Mouse (Mus musculus): ENCODE measurements at regions not wholly inside any gene's neighbourhood (a gene's known extent, or its start where the extent isn't known, plus 50 kb on each side); places are given as distances from the start of the nearest gene placed in this dataset.

DNA sequence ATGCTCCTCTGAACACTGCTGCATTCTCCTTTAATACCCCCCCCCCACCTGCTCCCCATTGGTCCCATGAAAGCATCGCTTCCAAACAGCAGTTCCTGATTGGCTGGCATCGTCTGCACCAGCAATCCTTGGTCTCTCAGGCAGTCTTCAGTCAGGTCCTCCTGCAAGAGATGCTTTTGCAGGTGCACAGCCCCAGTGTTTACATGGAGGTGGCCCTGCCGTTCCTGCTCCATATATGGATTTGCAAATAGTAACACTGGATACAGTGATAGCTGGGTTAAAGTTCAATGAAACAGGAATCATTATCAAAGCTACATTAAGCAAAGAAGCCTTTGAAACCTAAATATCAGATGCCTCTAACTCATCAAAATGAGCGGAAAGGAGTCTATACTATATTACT, 170.1 kb upstream of the Fat1 start:
- DNase-seq (ENCODE audit: low read depth, low spot score): no peak

DNA sequence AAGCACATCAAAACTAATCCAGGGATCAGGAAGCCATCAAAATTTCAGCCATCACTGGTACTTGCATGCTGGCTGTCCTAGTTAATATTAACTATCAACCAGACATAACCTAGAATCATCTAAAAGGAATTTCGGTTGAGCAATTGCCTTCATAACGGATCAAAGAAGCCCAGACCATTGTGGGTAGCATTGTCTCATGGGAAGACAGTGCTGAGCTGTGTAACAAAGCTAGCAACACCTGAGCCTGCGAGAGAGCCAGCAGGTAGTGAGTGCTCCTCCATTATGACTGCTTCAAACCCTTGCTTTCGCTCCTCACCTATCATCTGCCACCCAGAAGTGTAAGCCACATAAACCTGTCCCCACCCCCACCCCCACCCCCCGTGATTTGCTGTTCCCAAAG, 169.6 kb upstream of the Fat1 start:
- DNase-seq (ENCODE audit: low read depth, low spot score): no peak

DNA sequence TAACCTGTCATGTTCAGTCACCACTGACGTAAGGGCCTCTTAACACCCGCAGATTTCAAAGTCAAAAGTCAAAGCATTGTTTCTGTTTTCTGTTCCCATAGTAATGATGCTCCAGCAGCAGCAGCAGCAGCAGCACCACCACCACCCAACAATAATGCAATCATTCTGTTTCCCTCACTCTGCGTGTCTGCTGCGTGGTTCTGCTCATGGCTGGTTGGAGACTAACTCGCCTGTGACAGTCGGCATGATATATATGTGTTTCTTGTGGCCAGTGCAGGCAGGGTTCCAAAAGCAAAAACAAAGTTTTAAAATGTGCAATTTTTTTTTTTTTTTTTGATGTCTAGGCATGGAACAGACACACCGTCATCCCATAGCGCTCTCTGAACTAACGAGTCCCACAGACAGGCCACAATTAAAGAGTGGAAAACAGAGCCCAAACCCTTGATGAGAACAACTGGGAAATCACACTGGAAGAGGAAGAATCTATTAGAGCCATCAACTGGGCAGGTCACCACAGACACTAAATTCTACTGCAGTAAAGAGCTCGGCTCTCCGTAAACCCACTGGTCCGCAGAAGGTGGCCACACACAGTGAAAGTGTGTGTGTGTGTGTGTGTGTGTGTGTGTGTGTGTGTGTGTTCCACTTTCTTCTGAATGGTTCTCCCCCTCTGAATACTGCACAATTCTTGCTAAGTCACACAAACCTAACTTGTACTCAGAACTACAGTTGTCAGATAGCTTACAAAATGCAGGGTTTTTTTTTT, 169.0 kb upstream of the Fat1 start:
- no peak for DNase-seq (ENCODE audit: low read depth, low spot score)

DNA sequence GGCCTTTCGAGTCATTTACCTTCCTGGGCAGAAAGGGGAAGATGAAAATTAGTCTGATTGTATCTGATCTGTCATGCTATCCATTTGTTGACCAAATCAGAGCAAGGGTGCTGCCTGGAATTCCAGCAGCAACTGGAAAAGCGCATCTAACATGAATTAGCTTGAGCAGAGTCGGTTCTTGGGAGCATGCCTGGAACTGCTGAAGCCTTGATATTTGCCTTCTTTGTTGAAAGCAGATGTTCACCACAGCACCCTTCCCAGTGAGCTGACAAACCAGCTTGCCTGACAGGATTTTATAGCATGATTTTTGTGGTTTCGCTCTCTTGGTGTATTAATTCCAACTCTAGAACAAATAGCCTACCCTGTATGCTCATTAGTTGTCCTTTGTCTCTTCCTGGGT, 168.0 kb upstream of the Fat1 start:
- DNase-seq (ENCODE audit: low read depth, low spot score): peak; percentile 13

DNA sequence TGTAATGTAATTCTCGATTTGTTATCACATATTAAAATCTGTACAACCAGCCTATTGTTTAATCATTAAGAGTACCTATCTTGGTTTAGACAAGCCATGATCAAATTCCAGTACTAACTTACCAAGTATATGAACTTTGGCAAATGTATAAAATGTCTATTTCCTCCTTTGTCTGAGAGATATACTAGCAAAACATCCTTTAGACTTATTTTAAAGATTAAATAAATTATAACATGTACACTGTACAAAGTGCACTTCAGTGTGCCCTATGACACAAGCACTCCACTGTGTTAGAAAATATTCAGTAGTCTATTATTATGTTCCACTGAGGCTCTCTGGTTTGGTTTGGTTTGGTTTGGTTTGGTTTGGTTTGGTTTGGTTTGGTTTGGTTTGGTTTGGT, 156.0 kb upstream of the Fat1 start:
- DNase-seq (ENCODE audit: low read depth, low spot score): no peak

DNA sequence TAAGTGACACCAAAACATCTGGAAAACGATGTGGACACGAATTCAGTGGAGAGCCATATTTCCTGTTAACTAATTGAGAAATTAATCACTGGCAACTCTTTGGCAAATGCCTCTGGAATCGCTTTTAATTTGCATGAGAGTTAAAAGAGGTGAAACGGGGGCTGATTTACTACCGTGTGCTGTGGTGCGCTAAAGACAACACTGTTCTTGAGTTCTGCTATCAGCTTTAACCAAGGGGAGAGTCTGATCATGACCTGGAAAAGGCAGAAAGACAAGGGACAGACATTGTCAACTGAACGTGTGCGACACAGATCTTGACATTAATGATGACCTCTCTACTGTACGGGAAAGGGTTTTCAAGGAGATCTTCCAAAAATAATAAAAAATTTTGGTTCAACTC, 152.8 kb upstream of the Fat1 start:
- DNase-seq (ENCODE audit: low read depth, low spot score): no peak

DNA sequence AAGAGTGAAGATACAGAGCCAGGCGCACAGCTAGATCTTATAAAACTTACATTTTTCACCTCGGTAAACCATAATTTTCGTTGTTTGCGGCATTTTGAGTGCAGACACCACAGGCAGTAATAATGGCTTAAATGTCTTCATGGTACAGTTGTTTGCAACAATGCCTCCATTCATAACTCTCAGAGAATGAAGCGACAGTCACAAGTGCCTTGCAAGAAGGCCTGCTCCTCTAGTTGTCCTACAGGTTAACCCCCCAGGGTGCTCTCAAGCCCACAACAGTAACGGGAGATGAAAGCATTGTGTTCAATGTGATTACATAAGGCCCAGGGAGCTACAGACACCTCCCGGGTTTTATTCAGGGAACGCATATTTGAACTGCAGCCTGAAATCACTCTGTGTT, 150.1 kb upstream of the Fat1 start:
- no peak for DNase-seq (ENCODE audit: low read depth, low spot score)

DNA sequence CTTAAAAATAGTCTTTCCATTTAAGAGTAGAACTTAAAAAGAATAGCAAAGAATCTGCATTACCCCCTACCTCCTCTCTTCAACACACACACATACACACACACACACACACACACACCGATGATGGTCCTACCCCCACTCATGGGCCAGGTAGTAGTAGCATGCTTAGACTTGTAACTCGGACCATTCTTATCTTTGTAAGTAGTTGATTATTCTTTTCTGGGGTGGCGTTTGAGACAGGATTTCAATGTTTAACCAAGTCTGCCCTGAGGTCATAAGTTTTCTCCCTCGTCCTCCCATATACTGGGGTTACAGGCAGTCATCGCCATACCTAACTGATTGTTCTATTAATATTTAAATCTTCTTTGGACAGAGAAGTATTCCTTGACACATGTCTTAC, 148.5 kb upstream of the Fat1 start:
- no peak for DNase-seq (ENCODE audit: low read depth, low spot score)

DNA sequence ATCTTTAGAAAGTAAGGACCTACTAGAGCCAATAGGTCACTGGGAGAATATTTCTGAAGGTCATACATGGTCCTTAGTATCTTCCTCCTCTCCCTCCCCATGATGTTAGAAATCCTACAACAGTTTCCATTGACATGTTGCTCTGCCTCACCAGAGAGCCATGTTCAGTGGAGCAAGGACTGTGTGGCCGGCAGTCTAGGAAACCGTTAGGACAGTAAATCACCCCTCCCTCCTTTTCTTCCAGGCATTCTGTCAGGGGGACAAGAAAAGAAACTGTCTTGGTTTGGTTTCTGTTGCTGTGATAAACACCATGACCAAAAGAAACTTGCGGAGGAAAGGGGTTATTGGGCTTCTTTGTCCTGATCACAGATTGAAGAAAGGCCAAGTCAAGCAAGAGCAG, 147.0 kb upstream of the Fat1 start:
- DNase-seq (ENCODE audit: low read depth, low spot score): no peak

DNA sequence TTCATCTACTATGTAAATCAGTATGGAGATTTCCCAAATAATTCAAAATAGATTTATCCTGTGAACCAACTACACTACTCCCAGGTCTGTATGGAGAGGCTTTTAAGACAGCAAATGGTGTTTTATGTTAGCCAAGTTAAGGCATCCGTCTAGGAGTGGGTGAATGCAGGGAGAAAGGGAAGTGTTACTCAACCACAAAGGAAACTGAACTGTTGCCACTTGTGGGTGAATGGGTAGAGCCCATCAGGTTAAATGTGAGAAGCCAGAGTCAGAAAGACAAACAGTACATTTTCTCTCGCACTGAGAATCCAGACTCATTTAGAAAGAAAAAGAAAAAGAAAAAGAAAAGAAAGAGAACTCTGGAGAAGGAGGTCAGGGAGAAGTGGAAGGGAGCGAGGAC, 135.7 kb upstream of the Fat1 start:
- DNase-seq (ENCODE audit: low read depth, low spot score): no peak

DNA sequence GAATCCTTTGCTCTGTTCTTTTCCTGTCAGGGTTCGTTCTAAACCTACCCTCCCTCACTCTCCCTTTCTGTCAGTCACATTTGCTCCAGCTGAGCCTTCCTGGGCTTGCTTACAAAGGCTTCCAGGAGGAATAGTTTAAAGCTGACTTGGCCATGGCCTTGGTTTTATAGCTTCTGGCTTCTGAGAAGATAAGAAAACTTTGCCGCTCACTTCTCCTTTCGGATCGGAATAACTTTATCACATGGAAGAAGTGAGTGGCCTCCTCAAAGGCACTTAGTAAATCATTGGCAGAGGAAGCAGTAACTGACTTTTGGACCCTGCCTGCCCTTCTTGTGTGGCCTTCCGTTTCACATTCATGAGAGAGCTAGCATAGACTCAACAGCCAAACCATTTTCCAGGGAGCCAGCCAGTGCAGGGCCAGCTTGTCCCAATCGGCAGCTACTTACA, 134.4 kb upstream of the Fat1 start:
- DNase-seq (ENCODE audit: low read depth, low spot score): no peak

DNA sequence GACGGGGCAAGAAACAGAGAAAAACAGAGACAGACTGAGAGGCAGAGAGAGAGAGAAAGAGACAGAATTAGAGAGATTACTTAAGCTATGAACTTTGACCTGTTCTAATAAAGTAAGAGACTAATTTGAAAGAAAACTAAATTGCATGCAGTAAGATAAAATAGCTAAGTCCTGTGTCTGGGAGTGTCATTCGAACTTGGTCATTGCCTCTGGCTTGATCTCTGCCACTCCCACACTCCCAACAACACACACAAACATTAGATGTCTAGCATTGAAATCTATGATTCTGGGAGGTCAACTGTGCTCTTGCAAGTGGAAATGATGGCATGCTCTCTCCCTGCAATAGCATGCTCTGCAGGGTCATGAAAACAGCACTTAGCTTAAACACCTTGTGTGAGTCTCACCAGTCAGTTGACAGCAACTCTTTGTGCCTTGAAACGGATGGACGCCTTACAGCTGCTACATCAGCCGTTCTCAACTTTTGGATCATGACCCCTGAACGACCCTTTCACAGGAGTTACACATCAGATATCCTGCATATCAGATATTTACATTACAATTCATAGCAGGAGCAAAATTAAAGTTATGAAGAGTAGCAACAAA, 133.5 kb upstream of the Fat1 start:
- DNase-seq (ENCODE audit: low read depth, low spot score): no peak

DNA sequence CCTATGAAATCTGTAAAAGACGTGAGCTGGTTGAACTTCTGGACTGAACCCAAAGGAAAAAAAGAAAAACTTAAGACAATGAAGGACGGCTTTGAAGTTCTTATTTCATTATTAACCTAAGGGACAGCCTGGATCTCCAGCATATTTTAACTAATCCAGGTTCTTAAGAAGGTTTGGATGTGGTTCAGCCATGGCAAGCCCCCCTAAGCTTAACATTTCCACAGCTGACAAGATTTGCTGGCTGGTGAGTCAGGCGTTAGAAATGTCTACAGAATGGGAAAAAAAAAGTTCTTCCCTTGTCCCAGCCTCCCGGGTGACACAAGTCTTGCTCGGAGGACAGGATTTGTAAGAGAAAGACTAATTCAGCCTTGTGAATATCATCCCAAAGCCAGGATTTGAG, 132.9 kb upstream of the Fat1 start:
- DNase-seq (ENCODE audit: low read depth, low spot score): no peak

DNA sequence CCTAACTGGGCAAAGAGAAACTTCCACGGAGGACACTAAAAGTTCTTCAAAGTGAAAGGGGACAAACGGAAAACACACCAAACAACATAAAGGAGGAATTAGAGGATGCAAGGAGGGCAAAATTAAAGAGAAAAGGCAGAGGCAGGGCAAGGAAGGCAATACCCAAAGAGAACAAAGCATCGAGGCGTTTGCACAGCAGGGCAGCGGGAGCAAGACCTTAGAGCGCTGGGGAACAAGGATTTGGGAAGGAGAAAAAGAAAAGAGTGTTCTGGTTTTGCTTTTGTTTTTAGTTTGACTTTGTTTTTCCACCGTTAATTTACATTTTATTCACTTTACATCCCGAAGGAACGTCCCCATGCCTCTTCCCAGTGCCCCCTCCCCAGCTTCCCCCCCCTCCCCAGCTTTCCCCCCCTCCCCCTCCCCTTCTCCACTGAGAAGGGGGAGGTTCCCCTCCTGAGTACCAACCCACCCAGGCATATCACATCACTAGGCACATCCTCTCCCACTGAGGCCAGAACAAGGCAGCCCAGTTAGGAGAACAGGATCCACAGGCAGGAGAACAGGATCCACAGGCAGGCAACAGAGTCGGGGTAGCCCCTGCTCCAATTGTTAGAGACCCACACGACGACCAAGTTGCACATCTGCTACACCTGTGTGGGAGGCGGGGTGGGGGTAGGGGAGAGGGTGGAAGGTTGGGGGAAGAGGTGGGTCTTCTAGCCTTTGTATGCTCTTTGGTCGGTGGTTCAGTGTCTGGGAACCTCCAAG, 130.7 kb upstream of the Fat1 start:
- no peak for DNase-seq (ENCODE audit: low read depth, low spot score)

DNA sequence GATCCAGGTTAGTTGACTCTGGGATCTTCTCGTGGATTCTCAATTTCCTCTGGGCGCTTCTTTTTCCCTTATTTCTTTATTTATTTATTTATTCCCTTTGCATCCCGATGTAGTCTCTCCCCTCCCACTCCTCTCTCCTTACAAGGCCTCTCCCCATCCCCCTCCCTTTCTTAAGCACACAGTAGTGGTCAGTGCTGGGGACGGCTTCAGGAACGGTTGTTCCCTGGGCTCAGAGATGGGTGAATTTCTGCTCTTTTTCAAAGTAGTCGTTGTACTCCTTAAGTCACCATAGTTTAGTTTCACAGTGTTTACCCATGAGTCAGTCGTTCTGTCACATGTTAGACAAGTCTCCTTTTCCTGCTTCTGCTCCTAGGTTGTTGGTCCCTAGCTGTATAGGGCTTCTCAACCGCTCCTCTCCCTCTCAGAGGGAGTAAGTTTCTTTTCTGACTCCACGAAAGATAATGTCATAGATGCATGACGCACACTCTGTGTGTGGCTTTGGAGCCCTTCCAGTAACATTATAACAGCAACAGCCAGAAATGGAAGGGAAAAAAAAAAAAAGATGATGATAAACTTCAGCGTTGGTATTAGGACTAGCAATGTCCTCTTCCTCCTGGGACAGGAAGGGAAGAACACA, 129.9 kb upstream of the Fat1 start:
- no peak for DNase-seq (ENCODE audit: low read depth, low spot score)

DNA sequence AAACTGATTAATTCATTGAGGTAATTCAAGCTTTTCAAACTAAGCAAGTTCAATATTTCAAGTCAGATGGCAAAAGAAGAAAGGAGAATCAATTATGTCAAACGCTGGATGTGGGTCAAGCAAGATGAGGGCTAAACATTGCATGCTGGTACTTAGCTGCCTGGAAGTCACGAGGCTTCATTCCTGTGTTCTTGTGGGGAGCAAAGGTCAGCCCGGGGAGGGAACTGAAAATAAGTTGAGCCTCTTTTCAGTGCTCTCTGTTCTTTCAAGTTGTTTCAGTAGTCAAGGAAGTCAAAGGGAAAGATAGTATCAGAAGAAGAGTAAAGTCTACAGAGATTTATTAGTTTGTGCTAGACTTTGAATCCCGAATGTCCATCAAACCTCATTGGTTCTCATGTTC, 122.9 kb upstream of the Fat1 start:
- DNase-seq (ENCODE audit: low read depth, low spot score): no peak

DNA sequence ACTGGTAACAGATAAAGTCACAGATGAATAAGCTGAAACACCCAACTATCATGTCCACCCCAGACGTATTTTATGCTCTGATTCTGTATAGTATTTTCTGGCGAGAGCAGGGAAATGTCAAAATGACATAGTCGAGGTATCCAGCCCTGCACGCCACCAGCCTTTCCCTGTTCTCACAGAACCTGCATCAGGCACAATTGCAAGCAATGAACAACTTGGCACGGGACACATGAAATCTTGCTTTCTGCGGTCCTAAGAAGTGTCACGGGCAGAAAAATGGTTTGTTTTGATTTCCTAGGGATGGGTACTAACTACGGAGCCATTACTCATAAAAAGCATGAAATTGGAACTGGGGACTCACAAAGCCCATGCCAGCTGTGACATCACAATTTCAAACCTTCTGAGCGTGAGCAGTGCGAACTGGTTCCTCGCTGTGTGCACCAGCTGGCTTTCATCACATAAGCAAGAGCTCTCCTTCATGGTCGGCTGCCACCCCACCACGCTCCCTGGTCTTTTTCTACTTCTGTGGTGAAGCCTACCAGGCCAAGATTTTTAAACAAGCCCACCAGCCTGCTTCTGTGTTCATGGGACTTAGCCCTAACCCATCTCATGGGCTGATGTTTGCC, 117.6 kb upstream of the Fat1 start:
- DNase-seq (ENCODE audit: low read depth, low spot score): no peak

DNA sequence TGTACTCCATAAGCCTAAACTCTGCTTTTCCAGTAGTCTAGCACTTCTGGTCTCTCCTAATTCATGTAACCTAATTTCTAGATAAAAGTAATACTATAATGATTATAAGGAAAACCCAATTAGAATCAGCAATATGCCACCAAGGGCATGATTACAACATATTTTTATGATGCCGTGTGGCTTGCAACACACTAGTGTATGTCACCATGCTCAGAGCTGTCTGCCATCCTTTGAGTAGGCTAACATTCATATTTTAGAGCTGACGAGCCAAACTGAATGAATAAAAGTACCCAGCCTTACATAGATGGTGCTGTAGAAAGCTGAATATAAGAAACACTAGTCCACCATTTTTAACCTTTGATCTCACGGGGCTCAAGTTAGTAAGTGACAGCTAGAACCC, 116.0 kb upstream of the Fat1 start:
- no peak for DNase-seq (ENCODE audit: low read depth, low spot score)

DNA sequence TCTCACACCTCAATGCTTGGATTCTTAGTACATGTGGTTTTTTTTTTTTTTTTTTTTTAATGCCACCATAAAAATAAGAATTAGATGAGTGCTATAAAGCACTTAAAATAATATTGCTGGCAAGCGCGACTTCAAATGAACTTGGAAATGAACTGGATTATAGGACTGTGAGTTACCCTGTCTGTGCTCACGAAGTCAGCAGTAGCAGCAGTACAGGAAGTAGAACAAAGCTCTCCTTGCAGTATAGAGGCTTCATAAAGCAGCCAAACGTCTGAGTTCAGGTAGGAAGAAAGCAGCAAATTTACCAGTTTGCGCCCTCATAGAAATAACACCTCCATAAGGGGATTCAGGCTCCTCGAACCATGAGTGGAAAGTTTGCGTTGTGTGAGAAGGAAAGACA, 115.6 kb upstream of the Fat1 start:
- no peak for DNase-seq (ENCODE audit: low read depth, low spot score)

DNA sequence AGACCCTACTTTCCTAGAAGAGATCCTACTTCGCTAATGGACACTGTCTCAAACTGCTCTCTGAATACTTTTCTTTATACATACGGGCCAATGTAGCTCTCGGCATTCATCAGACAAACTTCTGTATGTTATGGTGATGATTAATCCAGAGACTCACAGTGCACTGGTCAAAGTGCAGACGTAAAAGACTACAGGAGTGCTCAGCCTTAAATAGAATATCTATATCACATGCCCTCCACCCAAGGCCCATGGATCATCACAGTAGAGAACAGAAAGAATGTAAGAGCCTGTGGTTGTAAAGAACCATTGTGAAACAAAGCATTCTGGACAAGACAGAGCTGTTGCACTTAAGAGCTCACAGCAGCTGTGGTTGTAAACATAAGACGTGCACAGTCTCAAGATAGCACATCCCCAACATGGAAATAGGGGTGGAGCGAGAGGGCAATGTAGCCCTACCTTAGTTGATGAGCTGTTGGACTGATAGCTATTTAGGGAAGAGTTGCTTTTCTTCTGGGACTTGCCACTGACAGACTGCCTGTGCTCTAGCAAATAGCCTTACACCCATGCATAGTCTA, 110.0 kb upstream of the Fat1 start:
- DNase-seq (ENCODE audit: low read depth, low spot score): no peak

DNA sequence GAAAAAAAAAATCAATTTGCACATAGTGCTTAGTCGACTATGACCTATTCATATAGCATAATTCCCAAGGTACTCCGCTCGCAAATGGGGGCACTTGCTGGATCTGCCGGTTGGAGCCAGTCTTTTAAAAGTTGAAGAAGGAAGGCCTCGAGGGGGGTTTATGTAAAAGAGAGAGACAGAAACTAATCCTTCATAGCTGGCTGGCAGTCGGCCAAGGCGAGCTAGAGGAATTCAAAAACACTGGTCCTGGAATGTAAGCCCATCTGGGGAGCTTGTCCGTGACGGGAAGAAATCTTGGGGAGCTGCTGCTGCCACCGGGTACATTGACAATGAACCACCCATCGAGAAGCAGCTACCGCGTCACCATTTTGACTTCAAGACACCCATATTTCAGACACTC, 108.3 kb upstream of the Fat1 start:
- DNase-seq (ENCODE audit: low read depth, low spot score): peak; percentile 4

DNA sequence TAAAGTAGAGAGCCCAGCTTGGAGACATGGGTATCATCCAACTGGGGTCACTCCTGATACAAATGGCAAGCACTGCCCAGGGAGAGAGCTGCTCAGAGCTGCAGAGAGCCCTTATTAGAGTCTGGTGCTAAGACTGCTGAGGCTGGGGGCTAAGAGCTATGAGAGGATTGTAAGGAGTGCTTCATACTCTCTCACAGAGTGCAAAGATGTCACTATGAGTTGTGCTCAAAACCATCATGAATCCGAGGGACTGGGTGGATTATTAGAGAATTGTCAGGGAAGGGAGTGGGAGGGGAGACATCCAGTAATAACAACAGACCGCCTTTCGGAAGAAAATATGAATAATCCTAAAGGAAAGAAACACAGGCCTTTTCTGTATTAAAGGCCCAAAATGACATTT, 107.2 kb upstream of the Fat1 start:
- no peak for DNase-seq (ENCODE audit: low read depth, low spot score)
